Mouse (Mus musculus) testis, adult 2 months (tissue): ENCODE measurements around the gene Afap1l2. TPM values are rescaled to one million over a fixed set of nuclear protein-coding genes. Genes with fewer than 3 reads are reported as not detected.

Experiments used
- H3K27ac ChIP-seq: fragments of 200-500 bp; 2 replicates; pipeline ENCODE4 v1.5.1; 2012; ENCODE audit warnings: low read depth, low read length; ENCODE audit not compliant: control insufficient read depth, insufficient read depth
- H3K27me3 ChIP-seq: fragments of 200-500 bp; 2 replicates; pipeline ENCODE4 v1.6.1; 2012; ENCODE audit warnings: mild to moderate bottlenecking, low read length, moderate library complexity; ENCODE audit not compliant: control insufficient read depth, insufficient read depth
- H3K36me3 ChIP-seq: fragments of 200-500 bp; 2 replicates; pipeline ENCODE4 v1.6.1; 2012; ENCODE audit warnings: mild to moderate bottlenecking, low read length; ENCODE audit not compliant: control insufficient read depth, insufficient read depth
- H3K4me1 ChIP-seq: fragments of 200-500 bp; 2 replicates; pipeline ENCODE4 v1.6.1; 2012; ENCODE audit warnings: low read length; ENCODE audit not compliant: control insufficient read depth, insufficient read depth
- H3K4me3 ChIP-seq: fragments of 200-500 bp; 2 replicates; pipeline ENCODE4 v1.5.1; 2012; ENCODE audit warnings: low read depth, mild to moderate bottlenecking, low read length, moderate library complexity, mixed read lengths; ENCODE audit not compliant: control insufficient read depth
- CTCF ChIP-seq: fragments of 200-500 bp; IDR thresholded peaks from 2 replicates; pipeline ENCODE4 v1.5.1; 2012; ENCODE audit warnings: low read depth, mild to moderate bottlenecking, inconsistent platforms, low read length, moderate library complexity; ENCODE audit not compliant: control insufficient read depth, insufficient read depth, insufficient replicate concordance
- POLR2A ChIP-seq: fragments of 200-500 bp; IDR thresholded peaks from 2 replicates; pipeline ENCODE4 v1.6.1; 2012; ENCODE audit warnings: low read depth, mild to moderate bottlenecking, inconsistent platforms, low read length, moderate library complexity; ENCODE audit not compliant: control insufficient read depth
- polyA plus RNA-seq: library from polyadenylated mRNA; depleted of rRNA; stranded (reverse); fragments of >200 nt; gene quantifications from 2 replicates; pipeline ENCODE4 v1.2.3, GENCODE M21; 2012

Afap1l2 gene
- polyA plus RNA-seq, 1 experiment: 0.51 TPM

GRCm38 (mm10) chr19:57016995-57017784 lies 9.2 kb upstream of the Afap1l2 start:
- Histone ChIP-seq H3K36me3 (no peaks in the 10 kb centered on the region), H3K27me3 (no peaks in the 10 kb centered on the region), H3K27ac (no peak overlapping the region), H3K4me3 (no peak overlapping the region), H3K4me1 (no peaks in the 10 kb centered on the region)
- TF ChIP-seq POLR2A (no peak), CTCF (no peak)

- H3K27ac ChIP-seq: no peak overlapping the region
- H3K36me3 ChIP-seq: no peaks in the 10 kb centered on the region
- no peak overlapping the region for H3K4me3 ChIP-seq
- no peaks in the 10 kb centered on the region for H3K27me3 ChIP-seq
- TF ChIP-seq POLR2A (no peak), CTCF (no peak)
- no peaks in the 10 kb centered on the region for H3K4me1 ChIP-seq
Measured at GRCm38 (mm10) chr19:57014808-57015207, 6.8 kb upstream of the Afap1l2 start.

GRCm38 (mm10) chr19:57013271-57013677 lies 5.2 kb upstream of the Afap1l2 start:
- H3K36me3 ChIP-seq: no peaks in the 10 kb centered on the region
- H3K4me3 ChIP-seq: no peak overlapping the region
- TF ChIP-seq CTCF (no peak), POLR2A (no peak)
- H3K27ac ChIP-seq: no peak overlapping the region
- H3K4me1 ChIP-seq: no peaks in the 10 kb centered on the region; the same call in 1 of the 2 replicates
- no peaks in the 10 kb centered on the region for H3K27me3 ChIP-seq

- Histone ChIP-seq H3K4me1 (no peaks in the 10 kb centered on the region; the same call in none of the 2 replicates), H3K27me3 (no peaks in the 10 kb centered on the region), H3K27ac (no peak overlapping the region), H3K36me3 (no peaks in the 10 kb centered on the region), H3K4me3 (no peak overlapping the region)
- TF ChIP-seq CTCF (no peak), POLR2A (no peak)
Measured at GRCm38 (mm10) chr19:57012068-57012467, 4.0 kb upstream of the Afap1l2 start.

DNA sequence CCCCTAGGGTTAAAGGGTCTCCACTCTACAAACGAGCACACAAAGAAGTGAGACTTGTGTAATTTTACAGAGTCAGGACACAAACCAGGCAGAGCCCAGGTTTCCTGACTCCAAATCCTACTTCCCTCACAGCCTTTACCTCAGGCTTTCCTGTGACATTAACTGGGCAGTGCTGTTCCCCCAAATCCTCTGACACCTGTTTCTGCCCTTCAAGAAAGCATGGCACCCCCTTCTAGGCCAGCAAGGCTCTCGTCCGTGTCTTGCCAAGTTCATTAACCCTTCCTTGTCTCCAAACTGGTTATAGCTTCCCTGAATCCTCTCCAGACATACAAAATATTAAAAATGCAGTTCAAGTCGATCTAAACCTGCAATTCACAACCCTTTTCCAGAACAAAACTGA lies 2.0 kb upstream of the Afap1l2 start:
- TF ChIP-seq CTCF (no peak), POLR2A (no peak)
- Histone ChIP-seq H3K36me3 (no peaks in the 10 kb centered on the region), H3K27me3 (no peaks in the 10 kb centered on the region), H3K27ac (no peak overlapping the region), H3K4me1 (no peaks in the 10 kb centered on the region; the same call in none of the 2 replicates), H3K4me3 (no peak overlapping the region)

DNA sequence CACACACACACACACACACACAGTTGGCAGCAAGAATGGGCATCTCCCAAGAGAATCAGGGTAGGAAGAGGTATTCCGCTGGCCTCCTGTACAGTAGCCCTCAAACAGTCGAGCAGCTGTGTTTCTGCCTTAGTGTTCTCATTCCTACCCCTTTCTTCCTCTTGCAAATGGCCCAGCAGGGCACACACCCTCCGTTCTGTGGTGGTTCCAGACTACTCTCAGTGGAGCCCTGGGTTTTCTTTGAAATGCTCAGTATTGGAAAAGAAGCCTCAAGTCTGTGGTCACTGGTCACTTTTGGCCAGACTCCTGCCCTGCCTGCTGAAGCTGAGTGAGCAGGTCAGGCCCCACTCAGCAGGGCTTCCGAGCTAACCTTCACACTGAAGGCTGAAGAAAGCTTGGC lies 1.6 kb upstream of the Afap1l2 start:
- Histone ChIP-seq H3K4me3 (no peak overlapping the region), H3K27ac (no peak overlapping the region), H3K27me3 (no peaks in the 10 kb centered on the region), H3K36me3 (no peaks in the 10 kb centered on the region), H3K4me1 (no peaks in the 10 kb centered on the region; the same call in none of the 2 replicates)
- TF ChIP-seq CTCF: no peak
- TF ChIP-seq POLR2A: no peak

DNA sequence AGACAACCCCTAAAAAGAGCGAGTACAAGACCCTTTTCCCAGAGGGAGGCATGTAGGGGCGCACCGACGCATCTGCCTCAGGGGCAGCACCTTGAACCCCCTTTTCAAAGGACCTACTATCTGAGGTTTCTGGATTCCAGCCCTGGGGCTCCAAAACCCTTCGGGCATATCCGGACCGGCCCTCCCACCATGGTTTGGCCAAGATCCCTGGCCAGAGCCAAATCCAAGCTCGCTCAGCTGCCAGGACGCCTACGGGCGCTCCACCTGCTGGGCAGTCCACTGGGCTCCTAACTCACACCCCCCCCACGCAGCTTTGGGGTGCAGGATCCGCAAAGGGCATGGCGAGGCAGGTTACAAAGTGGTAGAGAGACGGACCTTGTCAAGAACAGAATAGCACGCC lies 737 bp downstream of the Afap1l2 start:
- Histone ChIP-seq H3K4me1 (no peaks in the 10 kb centered on the region; the same call in none of the 2 replicates), H3K4me3 (no peak overlapping the region), H3K27ac (no peak overlapping the region), H3K27me3 (no peaks in the 10 kb centered on the region), H3K36me3 (no peaks in the 10 kb centered on the region)
- TF ChIP-seq POLR2A (no peak), CTCF (no peak)
